Mouse (Mus musculus) layer of hippocampus, adult 6 months (tissue): Measurements from ENCODE around the gene Mphosph8. TPM values are rescaled to one million over a fixed set of nuclear protein-coding genes. Genes with fewer than 3 reads are reported as not detected.

Experiments
- long read RNA-seq, 2 experiments: library from polyadenylated mRNA; unstranded; transcript quantifications; one replicate each; pipeline ENCODE4 v2.0.0; 2019 to 2020
- polyA plus RNA-seq: library from polyadenylated mRNA; unstranded; fragments of <200 nt; fragmentation: Nextera tagmentation; gene quantifications from 2 replicates; pipeline ENCODE4 v1.2.3, GENCODE M21; 2021

Gene Mphosph8
- polyA plus RNA-seq, result 43.9 and 49.0 TPM in 2 replicates
- long read RNA-seq, experiment 1, partial matches to known transcripts, result 52 of 58 reads
- long read RNA-seq, experiment 1, other reads (novel, unspliced or antisense), result 6 of 58 reads
- long read RNA-seq, experiment 2, transcript Mphosph8-201 (14 exons, 2,939 nt), result major isoform, 11 of 45 reads
- long read RNA-seq, experiment 2, partial matches to known transcripts, result 25 of 45 reads
- long read RNA-seq, experiment 2, other reads (novel, unspliced or antisense), result 9 of 45 reads

DNA sequence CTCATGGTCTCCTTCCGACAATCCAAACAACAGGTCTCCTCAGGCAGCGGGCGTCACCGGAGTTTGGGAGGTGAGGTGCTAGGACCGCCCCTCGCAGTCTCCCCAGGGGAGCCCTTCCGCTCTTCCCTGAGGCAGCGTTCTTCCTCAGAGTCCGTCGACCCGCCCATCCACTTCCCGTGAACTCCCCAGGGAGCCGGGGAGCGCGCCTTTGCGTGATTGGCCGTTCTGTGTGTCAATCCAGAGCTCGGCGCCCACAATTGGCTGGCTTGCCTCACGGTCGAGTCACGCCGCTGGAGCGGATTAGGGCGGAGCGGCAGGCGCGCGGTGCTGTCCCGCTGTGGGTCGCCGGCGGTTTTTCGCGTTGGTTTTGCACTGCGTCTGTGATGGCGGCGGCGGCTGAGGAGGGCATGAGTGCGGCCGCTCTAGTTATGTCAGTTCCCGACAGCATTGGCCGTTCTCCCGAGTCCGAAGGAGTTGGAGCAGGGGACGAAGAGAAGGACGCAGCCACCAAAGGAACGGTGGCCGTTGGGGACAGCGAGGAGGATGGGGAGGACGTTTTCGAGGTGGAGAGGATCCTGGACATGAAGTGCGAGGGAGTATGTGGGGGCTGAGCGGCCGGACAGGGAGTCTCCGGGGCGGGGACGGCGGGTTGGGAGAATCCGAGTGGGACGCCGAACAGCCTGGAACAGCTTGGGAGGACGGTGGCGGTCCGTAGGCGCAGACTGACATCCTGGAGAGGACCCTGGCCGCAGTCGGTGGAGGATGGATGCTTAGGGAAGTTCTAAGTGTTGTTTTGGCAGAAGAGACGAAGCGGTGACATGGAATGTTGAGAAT, at the start of gene Mphosph8:
Gene Mphosph8, plus strand, starts transcription at position 280 of the 834 bp plus-strand sequence.

Other genes starting within 250 kb of the Mphosph8 start
- gene Cenpj, start 92.8 kb upstream of the Mphosph8 start, polyA plus RNA-seq, result 0.64 and 1.2 TPM in 2 replicates
- gene Parp4, start 92.6 kb upstream of the Mphosph8 start, polyA plus RNA-seq, result 2.1 and 3.0 TPM in 2 replicates
- 9.5 and 13.2 TPM in 2 replicates for gene Pspc1, start 110.1 kb downstream of the Mphosph8 start, polyA plus RNA-seq
- gene Zmym5, start 143.5 kb downstream of the Mphosph8 start, polyA plus RNA-seq, result 11.6 and 12.0 TPM in 2 replicates
- 15.0 and 18.4 TPM in 2 replicates for gene Zmym2, start 218.4 kb downstream of the Mphosph8 start, polyA plus RNA-seq